Mouse (Mus musculus) kidney, postnatal 0 days (tissue): ENCODE data around the gene Cd81. TPM values are rescaled to one million over a fixed set of nuclear protein-coding genes. Genes with fewer than 3 reads are reported as not detected.
A peak's percentile ranks its signal among the peaks of the same experiment; 100 is the strongest.

Experiments used
- ATAC-seq: fragments of 200-750 bp; cut with Nextera tagmentation; replicated peaks from 2 replicates; pipeline ENCODE4 v1.8.0; 2017; ENCODE audit warnings: low read depth, moderate number of reproducible peaks, moderate TSS enrichment, moderate library complexity; ENCODE audit not compliant: low FRiP score
- DNase-seq: peaks from one replicate; pipeline ENCODE4 v3.0.0-alpha.2; 2016; ENCODE audit warnings: low spot score
- H3K27ac ChIP-seq: fragments of 300-500 bp; sonication (generic); 2 replicates; pipeline ENCODE4 v1.5.1; 2014; ENCODE audit warnings: mild to moderate bottlenecking
- H3K27me3 ChIP-seq: fragments of 300-500 bp; sonication (generic); 2 replicates; pipeline ENCODE4 v1.6.1; 2014; ENCODE audit warnings: low read length, mixed read lengths; ENCODE audit not compliant: insufficient read depth
- H3K36me3 ChIP-seq: fragments of 300-500 bp; sonication (generic); 2 replicates; pipeline ENCODE4 v1.6.1; 2014; ENCODE audit warnings: low read length, mixed read lengths; ENCODE audit not compliant: insufficient read depth
- H3K4me1 ChIP-seq: fragments of 300-500 bp; sonication (generic); replicated peaks from 2 replicates; pipeline ENCODE4 v1.6.1; 2014; ENCODE audit warnings: antibody characterized with exemption, low read length, mixed read lengths; ENCODE audit not compliant: insufficient read depth
- H3K4me2 ChIP-seq: fragments of 300-500 bp; sonication (generic); 2 replicates; pipeline ENCODE4 v1.6.1; 2014; ENCODE audit warnings: mild to moderate bottlenecking, low read length, moderate library complexity, mixed read lengths
- H3K4me3 ChIP-seq: fragments of 300-500 bp; sonication (generic); replicated peaks from 2 replicates; pipeline ENCODE4 v1.5.1; 2014; ENCODE audit warnings: low read depth, low read length
- H3K9ac ChIP-seq: fragments of 300-500 bp; sonication (generic); 2 replicates; pipeline ENCODE4 v1.6.1; 2014; ENCODE audit warnings: low read depth, low read length
- H3K9me3 ChIP-seq: fragments of 300-500 bp; sonication (generic); replicated peaks from 2 replicates; pipeline ENCODE4 v1.6.1; 2016; ENCODE audit warnings: low read length, inconsistent platforms, mixed read lengths
- CTCF ChIP-seq: IDR thresholded peaks from 2 replicates; pipeline ENCODE4 v1.5.1; 2016; ENCODE audit warnings: antibody characterized with exemption, low read depth, mild to moderate bottlenecking, moderate library complexity
- WGBS: fragments of 180-500 bp; shearing (Covaris S2); extraction: QIAGEN DNeasy Blood & Tissue Kit; methylation state at CpG from one replicate; pipeline ENCODE4 v1.1.7; 2014; 5-methylcytosine and 5-hydroxymethylcytosine counted together
- polyA plus RNA-seq: library from polyadenylated mRNA; unstranded; fragments of >200 nt; fragmentation: Nextera tagmentation; extraction: Ambion mirVana; gene quantifications from 2 replicates; pipeline ENCODE4 v1.2.1, GENCODE M21; 2015

Gene Cd81
- polyA plus RNA-seq, 1 experiment from 2014 or later, result 621 TPM

DNA sequence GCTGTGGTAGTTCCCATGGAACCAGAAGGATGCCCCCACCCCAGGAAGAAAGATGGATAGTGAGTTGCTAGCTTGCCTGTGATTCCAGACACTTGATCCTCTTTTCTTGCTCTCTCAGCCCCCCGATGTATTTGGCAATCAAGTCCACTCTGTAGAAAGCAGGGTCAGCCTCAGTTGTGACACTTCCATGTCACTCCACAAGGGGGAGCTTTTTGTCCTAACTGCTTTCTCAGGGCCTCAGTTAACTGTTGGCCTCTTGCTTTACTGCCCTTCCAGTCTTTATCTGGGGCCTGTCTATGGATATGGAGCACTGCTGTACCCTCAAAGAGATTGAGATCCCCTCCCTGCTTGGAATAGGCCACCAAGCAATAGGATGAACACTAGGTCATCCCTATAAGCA, 20.5 kb downstream of the Cd81 start:
- WGBS, result 50% methylated on average over 1 of the region's 1 CpGs
- Histone ChIP-seq H3K4me2 (no peak overlapping the region), H3K36me3 (0 out of 2 replicates have a peak, but pooled peaks cover under 1% of the 10 kb centered on the region), H3K9ac (no peak overlapping the region), H3K4me3 (no peak overlapping the region), H3K4me1 (peaks cover 12% of the 10 kb centered on the region), H3K27me3 (no peaks in the 10 kb centered on the region), H3K27ac (no peak overlapping the region), H3K9me3 (no peaks in the 10 kb centered on the region)
- ATAC-seq (no peak), DNase-seq (peak; percentile 69)
- TF ChIP-seq CTCF, result peak; percentile 75

DNA sequence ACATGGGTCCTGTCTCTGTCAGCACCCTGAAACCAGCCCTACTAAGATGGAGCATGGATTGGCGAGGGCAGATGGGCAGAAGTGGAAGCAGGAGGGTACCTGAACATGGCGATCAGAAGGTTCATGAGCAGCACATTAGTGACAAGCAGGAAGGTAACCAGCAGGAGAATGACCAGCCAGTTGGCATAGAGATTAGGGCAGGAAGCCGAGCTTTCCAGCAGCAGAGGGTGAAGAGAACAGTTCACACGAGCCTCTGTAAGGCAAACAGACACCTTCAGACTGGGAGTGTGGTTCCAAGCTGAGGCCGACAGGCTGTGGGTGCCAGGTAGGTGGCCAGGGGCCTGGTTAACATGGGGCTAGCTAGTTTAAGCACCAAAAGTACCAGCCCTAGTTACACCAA, 22.9 kb downstream of the Cd81 start:
- Histone ChIP-seq H3K27me3 (no peaks in the 10 kb centered on the region), H3K9ac (no peak overlapping the region), H3K9me3 (no peaks in the 10 kb centered on the region), H3K4me2 (no peak overlapping the region), H3K4me3 (no peak overlapping the region), H3K36me3 (no peaks in the 10 kb centered on the region), H3K4me1 (peaks cover 4% of the 10 kb centered on the region; the same call in 1 of the 2 replicates), H3K27ac (no peak overlapping the region)
- WGBS, result 72% methylated on average over 5 of the region's 5 CpGs
- ATAC-seq (no peak), DNase-seq (no peak)
- no peak for TF ChIP-seq CTCF

DNA sequence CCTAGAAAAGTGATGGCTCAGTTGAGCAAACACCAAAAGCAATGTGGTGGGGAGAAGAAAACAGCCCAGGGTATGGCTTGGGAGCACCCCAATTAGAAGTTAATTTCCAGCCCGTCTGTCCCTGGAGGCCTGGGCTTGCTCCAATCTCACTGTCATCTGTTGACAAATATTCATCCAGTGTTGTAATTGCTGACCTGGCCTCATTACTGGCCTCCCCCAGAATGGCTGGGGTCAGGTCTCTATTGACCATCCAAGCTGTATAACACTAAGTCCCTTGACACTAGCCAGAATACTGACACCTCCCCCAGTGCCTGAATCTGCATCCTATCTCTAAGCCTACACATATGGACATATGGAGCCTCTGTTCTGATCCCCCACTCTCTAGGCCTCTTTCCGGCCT, 24.8 kb downstream of the Cd81 start:
- Histone ChIP-seq H3K9me3 (no peaks in the 10 kb centered on the region), H3K4me2 (no peak overlapping the region), H3K4me1 (no peaks in the 10 kb centered on the region), H3K27me3 (no peaks in the 10 kb centered on the region), H3K9ac (no peak overlapping the region), H3K27ac (no peak overlapping the region), H3K4me3 (no peak overlapping the region), H3K36me3 (no peaks in the 10 kb centered on the region)
- 67% methylated on average over 2 of the region's 2 CpGs for WGBS
- DNase-seq (no peak), ATAC-seq (no peak)
- no peak for TF ChIP-seq CTCF

DNA sequence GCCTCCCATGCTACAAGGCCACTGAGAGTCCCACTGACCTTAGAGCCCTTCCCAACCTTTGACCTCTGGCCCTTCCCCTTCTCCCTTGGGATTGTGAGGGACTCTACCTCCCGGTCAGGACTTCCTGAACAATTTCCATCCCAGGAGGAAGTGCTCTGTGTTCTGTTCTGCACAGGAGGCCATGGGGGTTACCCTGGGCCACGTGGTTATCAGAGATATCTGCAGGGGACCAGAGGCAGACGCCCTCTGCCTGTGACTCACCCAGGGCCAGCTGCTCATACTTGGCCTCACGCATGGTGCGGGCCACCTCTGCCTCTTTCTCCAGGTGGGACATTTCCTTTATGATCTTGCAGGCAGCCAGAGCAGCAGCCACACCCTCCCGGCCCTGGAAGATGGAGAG, 29.5 kb downstream of the Cd81 start:
- Histone ChIP-seq H3K9me3 (no peaks in the 10 kb centered on the region), H3K4me3 (no peak overlapping the region), H3K4me1 (no peaks in the 10 kb centered on the region), H3K4me2 (no peak overlapping the region), H3K27ac (no peak overlapping the region), H3K36me3 (no peaks in the 10 kb centered on the region), H3K9ac (no peak overlapping the region), H3K27me3 (no peaks in the 10 kb centered on the region)
- ATAC-seq (no peak), DNase-seq (no peak)
- 65% methylated on average over 6 of the region's 6 CpGs for WGBS
- TF ChIP-seq CTCF, result no peak

DNA sequence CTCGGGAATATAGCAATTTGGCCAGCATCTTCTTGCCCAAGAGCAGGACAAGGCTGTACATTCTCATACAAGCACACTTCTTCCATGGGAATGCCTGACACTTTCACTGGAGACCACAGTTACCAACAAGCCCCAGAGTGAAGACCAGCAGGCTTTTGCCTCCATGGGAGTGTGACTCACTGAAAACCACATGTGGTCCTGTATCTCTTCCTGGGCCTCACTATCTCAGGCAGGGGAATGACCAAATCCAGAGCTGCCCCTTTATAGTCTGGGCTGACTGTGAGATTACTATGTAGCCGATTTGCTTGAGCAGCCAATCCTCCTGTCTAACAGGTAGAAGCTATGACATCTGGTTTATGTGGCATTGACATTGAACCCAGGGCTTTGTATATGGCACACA, 31.2 kb downstream of the Cd81 start:
- H3K36me3 ChIP-seq, result no peaks in the 10 kb centered on the region
- no peak for ATAC-seq
- no peak for TF ChIP-seq CTCF
- WGBS, result 80% methylated on average over 2 of the region's 2 CpGs
- no peak overlapping the region for H3K27ac ChIP-seq
- H3K9ac ChIP-seq, result no peak overlapping the region
- DNase-seq, result no peak
- no peak overlapping the region for H3K4me3 ChIP-seq
- no peaks in the 10 kb centered on the region for H3K4me1 ChIP-seq
- no peaks in the 10 kb centered on the region for H3K27me3 ChIP-seq
- H3K4me2 ChIP-seq, result no peak overlapping the region
- no peaks in the 10 kb centered on the region for H3K9me3 ChIP-seq

DNA sequence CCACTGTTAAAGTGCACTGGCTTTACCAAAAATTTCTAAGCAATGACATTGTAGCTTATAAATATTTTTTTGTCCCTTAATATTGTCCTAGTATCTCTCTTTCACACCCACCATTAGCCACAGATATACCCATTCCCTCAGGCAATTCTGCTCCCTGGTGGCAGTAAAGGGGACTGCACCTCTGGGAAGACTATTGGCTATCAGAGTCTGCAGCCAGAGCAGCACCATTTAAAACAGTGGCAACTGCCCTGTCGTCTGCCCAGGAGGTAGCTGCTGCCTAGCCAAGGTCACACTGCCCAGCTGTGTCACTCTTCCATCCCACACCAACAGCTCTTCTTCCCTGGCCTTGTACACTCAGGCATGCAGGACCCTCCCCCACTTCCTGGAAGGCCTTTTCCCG, 33.8 kb downstream of the Cd81 start:
- H3K4me1 ChIP-seq, result no peaks in the 10 kb centered on the region
- WGBS, result 38% methylated on average over 2 of the region's 2 CpGs
- H3K36me3 ChIP-seq, result no peaks in the 10 kb centered on the region
- peak overlapping the region; percentile 39; the same call in 1 of the 2 replicates for H3K27ac ChIP-seq
- DNase-seq (peak; percentile 77), ATAC-seq (peak; percentile 3; the same call in 1 of the 2 replicates)
- no peaks in the 10 kb centered on the region for H3K9me3 ChIP-seq
- TF ChIP-seq CTCF, result peak; percentile 86
- no peaks in the 10 kb centered on the region for H3K27me3 ChIP-seq
- H3K4me2 ChIP-seq, result no peak overlapping the region
- no peak overlapping the region for H3K4me3 ChIP-seq
- 0 out of 2 replicates have a peak overlapping the region, but pooled peaks have one; percentile 31 for H3K9ac ChIP-seq

DNA sequence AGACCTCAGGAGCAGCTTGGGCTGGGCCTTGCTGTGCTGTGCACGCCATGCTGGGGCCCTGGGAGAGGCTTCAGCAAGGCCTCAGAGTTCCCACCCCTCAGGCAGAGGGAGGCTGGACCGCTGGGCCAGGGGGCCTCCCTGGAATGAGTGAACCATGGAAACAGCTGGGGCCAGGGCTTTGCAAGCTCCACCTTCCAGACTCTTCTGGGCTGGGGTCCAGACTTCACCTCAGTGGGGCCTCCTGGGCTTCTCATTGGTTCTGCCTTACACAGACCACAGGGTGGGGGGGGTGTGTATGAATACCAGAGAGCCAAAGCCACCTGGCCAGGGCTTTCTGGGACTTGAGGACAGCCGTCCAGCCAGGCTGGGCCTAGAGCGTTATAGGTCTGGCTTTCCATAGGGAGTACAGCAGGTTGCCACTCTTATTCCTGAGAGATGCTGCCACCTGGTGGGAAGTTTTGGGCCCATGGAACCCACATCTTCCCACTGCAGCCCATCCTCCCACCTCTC, 34.6 kb downstream of the Cd81 start:
- Histone ChIP-seq H3K27ac (peak overlapping the region; percentile 39; the same call in 1 of the 2 replicates), H3K9ac (peak overlapping the region; percentile 31; the same call in 1 of the 2 replicates), H3K4me1 (no peaks in the 10 kb centered on the region), H3K36me3 (no peaks in the 10 kb centered on the region), H3K4me3 (no peak overlapping the region), H3K4me2 (no peak overlapping the region), H3K27me3 (no peaks in the 10 kb centered on the region), H3K9me3 (no peaks in the 10 kb centered on the region)
- DNase-seq (peak; percentile 76), ATAC-seq (peak; percentile 67)
- WGBS, result 26% methylated on average over 4 of the region's 4 CpGs
- peak; percentile 76 for TF ChIP-seq CTCF
